Mouse (Mus musculus) stomach, embryonic 14.5 days (tissue): ENCODE measurements around the gene Txndc2. TPM values are rescaled to one million over a fixed set of nuclear protein-coding genes. Genes with fewer than 3 reads are reported as not detected.

ENCODE experiments used
- ATAC-seq: fragments of 200-750 bp; cut with Nextera tagmentation; 2 replicates; pipeline ENCODE4 v1.8.0; 2017; ENCODE audit warnings: low read depth, moderate TSS enrichment; ENCODE audit not compliant: insufficient number of reproducible peaks, insufficient read depth, low FRiP score
- H3K27ac ChIP-seq: fragments of 300-500 bp; sonication (generic); 2 replicates; pipeline ENCODE4 v1.5.1; 2014; ENCODE audit warnings: mild to moderate bottlenecking, low read length, moderate library complexity, mixed read lengths
- H3K27me3 ChIP-seq: fragments of 300-500 bp; sonication (generic); 2 replicates; pipeline ENCODE4 v1.6.1; 2014; ENCODE audit warnings: low read length, control low read depth, mixed read lengths; ENCODE audit not compliant: control insufficient read depth, insufficient read depth
- H3K36me3 ChIP-seq: fragments of 300-500 bp; sonication (generic); 2 replicates; pipeline ENCODE4 v1.6.1; 2014; ENCODE audit warnings: mild to moderate bottlenecking, control low read depth, low read length, moderate library complexity, mixed read lengths; ENCODE audit not compliant: control insufficient read depth, insufficient read depth
- H3K4me1 ChIP-seq: fragments of 300-500 bp; sonication (generic); 2 replicates; pipeline ENCODE4 v1.6.1; 2014; ENCODE audit warnings: low read length, control low read depth, mixed read lengths; ENCODE audit not compliant: control insufficient read depth, insufficient read depth
- H3K4me2 ChIP-seq: fragments of 300-500 bp; sonication (generic); replicated peaks from 2 replicates; pipeline ENCODE4 v1.6.1; 2014; ENCODE audit warnings: low read depth, low read length, control low read depth
- H3K4me3 ChIP-seq: fragments of 300-500 bp; sonication (generic); 2 replicates; pipeline ENCODE4 v1.5.1; 2014; ENCODE audit warnings: low read depth, low read length, control low read depth
- H3K9ac ChIP-seq: fragments of 300-500 bp; sonication (generic); replicated peaks from 2 replicates; pipeline ENCODE4 v1.6.1; 2014; ENCODE audit warnings: low read depth, mild to moderate bottlenecking, control low read depth, low read length, moderate library complexity, mixed read lengths
- H3K9me3 ChIP-seq: fragments of 300-500 bp; sonication (generic); 2 replicates; pipeline ENCODE4 v1.6.1; 2016; ENCODE audit warnings: low read depth, low read length, control low read depth; ENCODE audit not compliant: control insufficient read depth
- WGBS: fragments of 180-500 bp; shearing (Covaris S2); extraction: QIAGEN DNeasy Blood & Tissue Kit; methylation state at CpG from one replicate; pipeline ENCODE4 v1.1.7; 2014; 5-methylcytosine and 5-hydroxymethylcytosine counted together
- polyA plus RNA-seq: library from polyadenylated mRNA; unstranded; fragments of >200 nt; fragmentation: Nextera tagmentation; extraction: Ambion mirVana; gene quantifications from 2 replicates; pipeline ENCODE4 v1.2.1, GENCODE M21; 2014

The Txndc2 gene
- polyA plus RNA-seq, 1 experiment from 2014 or later: not detected

DNA sequence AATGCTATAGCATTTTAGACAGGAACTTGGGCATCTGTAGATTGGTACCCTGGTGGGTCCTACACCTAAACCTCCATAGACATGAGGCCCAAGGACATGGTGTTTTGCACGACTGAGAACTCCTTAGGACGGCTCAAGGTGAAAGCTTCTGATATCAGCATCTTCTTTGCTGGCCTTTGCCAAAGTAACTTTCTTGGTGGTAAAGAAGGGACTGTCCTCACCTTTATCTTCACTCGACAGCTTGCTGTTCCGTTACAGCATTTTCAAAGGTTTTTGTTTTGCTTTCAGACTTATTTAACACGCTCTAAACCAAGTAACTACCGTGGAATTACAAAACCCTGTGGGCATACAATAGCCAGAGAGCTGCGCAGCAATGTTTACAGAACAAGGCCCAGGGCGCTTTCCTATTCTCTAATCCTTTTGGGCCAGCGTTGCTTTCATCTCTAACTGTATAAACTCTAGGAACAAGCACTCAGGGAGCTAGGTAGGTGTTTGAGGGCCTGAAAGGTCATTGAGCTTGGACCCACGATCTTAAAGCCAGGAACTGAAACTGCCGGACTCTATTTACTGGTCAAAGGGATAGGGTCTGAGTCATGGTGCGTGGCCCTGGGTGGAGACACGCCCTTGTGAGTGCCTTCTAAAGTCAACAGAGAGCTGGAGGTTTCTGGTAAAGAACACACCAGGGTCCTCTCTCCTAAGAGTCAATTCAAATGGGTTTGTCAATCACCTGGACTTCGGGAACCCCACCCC lies 21.5 kb upstream of the Txndc2 start:
- Histone ChIP-seq H3K27me3 (no peaks in the 10 kb centered on the region), H3K9ac (no peak overlapping the region), H3K36me3 (no peaks in the 10 kb centered on the region), H3K4me3 (no peak overlapping the region), H3K4me2 (no peak overlapping the region), H3K9me3 (no peaks in the 10 kb centered on the region), H3K27ac (no peak overlapping the region), H3K4me1 (0 out of 2 replicates have a peak, but pooled peaks cover 5% of the 10 kb centered on the region)
- peak; percentile 83 for ATAC-seq
- WGBS: 73% methylated on average over 14 of the region's 14 CpGs

DNA sequence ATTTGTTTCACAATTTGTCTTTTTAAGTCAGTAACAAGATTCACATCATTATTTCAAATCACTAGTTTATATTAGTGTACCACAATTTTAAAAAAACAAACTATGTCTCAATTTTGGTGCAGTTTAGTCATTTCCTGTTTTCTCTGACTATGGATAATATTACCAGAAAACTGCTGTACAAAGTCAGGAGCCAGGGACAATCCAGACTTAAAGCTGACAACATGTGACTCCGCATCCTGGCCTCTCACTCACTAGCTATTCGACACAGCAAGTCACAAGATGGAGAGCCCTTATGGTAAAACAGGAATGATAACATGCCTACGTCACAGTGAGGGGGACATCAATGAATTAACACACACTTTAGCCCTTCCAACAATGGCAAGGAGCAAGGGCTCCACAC lies 20.7 kb upstream of the Txndc2 start:
- Histone ChIP-seq H3K36me3 (no peaks in the 10 kb centered on the region), H3K27ac (no peak overlapping the region), H3K4me3 (no peak overlapping the region), H3K4me1 (0 out of 2 replicates have a peak, but pooled peaks cover 5% of the 10 kb centered on the region), H3K9ac (no peak overlapping the region), H3K9me3 (no peaks in the 10 kb centered on the region), H3K27me3 (no peaks in the 10 kb centered on the region), H3K4me2 (no peak overlapping the region)
- WGBS: 83% methylated on average over 3 of the region's 3 CpGs
- no peak for ATAC-seq

DNA sequence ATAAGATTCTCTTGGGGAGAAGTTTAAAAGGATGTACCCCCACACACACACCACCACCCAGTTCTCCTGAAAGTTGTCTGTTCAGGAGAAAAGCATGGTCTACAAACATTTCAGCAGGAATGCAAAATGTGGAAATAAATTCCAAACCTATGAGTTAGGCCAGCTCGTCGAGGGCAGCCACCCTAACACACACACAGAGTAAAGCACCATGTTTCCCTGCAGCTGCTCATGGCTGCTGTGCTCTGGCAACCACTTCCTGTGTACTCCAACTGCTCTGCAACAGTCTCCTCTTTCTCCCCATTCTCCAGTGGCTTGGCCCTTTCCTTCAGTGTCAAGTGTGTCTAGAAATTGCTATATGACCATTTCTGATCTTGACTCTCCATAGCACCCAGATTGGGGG lies 16.4 kb upstream of the Txndc2 start:
- no peak for ATAC-seq
- H3K27ac ChIP-seq: no peak overlapping the region
- H3K27me3 ChIP-seq: no peaks in the 10 kb centered on the region
- H3K36me3 ChIP-seq: no peaks in the 10 kb centered on the region
- no peaks in the 10 kb centered on the region for H3K9me3 ChIP-seq
- WGBS: 66% methylated on average over 2 of the region's 2 CpGs
- no peak overlapping the region for H3K4me3 ChIP-seq
- no peak overlapping the region for H3K4me2 ChIP-seq
- H3K4me1 ChIP-seq: no peaks in the 10 kb centered on the region
- H3K9ac ChIP-seq: no peak overlapping the region

DNA sequence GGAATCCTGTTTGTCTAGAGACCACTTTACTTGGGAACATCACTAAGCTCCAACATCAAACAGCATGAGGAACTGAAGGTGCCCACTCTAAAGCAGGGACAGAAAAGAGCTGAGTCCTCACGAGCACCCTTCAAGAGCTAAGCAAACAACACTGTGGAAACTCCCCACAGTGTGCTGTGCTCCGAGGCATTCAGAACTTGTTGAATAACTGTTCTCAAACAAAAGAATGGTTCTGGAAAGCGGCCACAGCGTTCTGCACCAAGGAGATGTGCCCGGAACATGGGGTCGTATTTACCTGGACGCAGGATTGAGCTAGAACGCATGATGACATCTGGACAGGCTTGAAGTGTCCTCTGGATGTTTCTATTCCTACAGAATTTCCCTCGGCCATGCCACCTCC lies 16.0 kb upstream of the Txndc2 start:
- 86% methylated on average over 9 of the region's 9 CpGs for WGBS
- Histone ChIP-seq H3K9me3 (no peaks in the 10 kb centered on the region), H3K27me3 (no peaks in the 10 kb centered on the region), H3K9ac (no peak overlapping the region), H3K4me3 (no peak overlapping the region), H3K36me3 (no peaks in the 10 kb centered on the region), H3K27ac (no peak overlapping the region), H3K4me1 (no peaks in the 10 kb centered on the region), H3K4me2 (no peak overlapping the region)
- no peak for ATAC-seq

DNA sequence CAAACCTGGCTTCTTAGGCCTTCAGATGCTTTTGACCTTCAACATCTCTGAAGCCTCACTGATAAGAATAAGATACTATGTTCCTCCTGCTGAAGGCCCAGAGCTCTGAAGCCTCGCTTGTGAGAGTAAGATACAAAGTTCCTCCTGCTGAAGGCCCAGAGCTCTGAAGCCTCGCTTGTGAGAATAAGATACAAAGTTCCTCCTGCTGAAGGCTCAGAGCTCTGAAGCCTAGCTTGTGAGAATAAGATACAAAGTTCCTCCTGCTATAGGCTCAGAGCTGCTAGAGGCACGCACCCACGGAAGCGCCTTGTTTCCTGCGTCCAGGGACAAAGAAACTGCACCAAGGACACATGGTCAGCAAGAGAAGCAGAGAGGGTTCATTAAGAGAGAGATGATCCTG lies 14.8 kb upstream of the Txndc2 start:
- Histone ChIP-seq H3K36me3 (no peaks in the 10 kb centered on the region), H3K4me3 (no peak overlapping the region), H3K9me3 (no peaks in the 10 kb centered on the region), H3K27me3 (no peaks in the 10 kb centered on the region), H3K9ac (no peak overlapping the region), H3K27ac (no peak overlapping the region), H3K4me2 (no peak overlapping the region), H3K4me1 (no peaks in the 10 kb centered on the region)
- no peak for ATAC-seq
- WGBS: 92% methylated on average over 6 of the region's 6 CpGs

DNA sequence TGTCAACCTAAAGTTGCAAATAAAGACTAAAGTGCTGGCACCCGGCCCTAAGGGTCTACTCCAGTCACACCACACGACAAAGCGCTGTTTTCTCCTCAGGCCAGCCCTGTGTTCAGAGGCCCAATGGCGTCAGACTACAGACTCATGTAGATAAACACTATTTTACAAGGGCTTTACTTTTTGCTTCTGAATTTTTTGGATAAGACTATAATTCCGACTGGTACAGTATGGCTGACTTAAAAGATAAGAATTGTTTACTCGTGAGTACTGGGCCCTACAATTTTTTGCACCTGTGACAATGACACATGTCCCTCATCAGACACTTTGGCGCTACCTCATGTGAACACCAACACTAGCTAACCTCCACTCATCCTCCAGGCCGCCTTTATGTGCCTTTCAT lies 14.1 kb upstream of the Txndc2 start:
- WGBS: 84% methylated on average over 8 of the region's 8 CpGs
- H3K27me3 ChIP-seq: no peaks in the 10 kb centered on the region
- H3K4me3 ChIP-seq: no peak overlapping the region
- H3K9ac ChIP-seq: no peak overlapping the region
- no peaks in the 10 kb centered on the region for H3K9me3 ChIP-seq
- H3K4me1 ChIP-seq: no peaks in the 10 kb centered on the region
- ATAC-seq: no peak
- H3K36me3 ChIP-seq: no peaks in the 10 kb centered on the region
- H3K27ac ChIP-seq: no peak overlapping the region
- no peak overlapping the region for H3K4me2 ChIP-seq

DNA sequence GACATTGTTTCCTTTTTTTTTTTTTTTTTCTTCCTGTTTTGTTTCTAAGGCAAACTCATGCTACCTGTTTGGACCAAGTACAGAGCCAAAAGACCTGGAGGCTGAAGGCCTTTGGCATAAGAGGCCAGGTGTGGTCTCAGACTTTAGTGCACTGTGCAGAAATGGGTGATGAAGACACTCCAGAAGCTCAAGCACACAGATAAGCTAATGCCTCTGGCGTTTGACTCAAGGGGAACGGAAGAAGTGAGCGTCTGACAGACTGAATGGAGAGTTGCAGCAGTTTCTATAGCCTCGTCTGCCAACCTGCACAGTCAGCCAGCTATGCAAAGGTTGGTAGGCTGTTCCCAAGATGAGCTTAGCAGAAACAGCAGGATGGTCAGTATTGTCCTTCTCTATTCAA lies 13.6 kb upstream of the Txndc2 start:
- Histone ChIP-seq H3K27me3 (no peaks in the 10 kb centered on the region), H3K4me2 (no peak overlapping the region), H3K9ac (no peak overlapping the region), H3K9me3 (no peaks in the 10 kb centered on the region), H3K36me3 (no peaks in the 10 kb centered on the region), H3K4me1 (no peaks in the 10 kb centered on the region), H3K27ac (no peak overlapping the region), H3K4me3 (no peak overlapping the region)
- ATAC-seq: no peak
- 84% methylated on average over 4 of the region's 4 CpGs for WGBS

DNA sequence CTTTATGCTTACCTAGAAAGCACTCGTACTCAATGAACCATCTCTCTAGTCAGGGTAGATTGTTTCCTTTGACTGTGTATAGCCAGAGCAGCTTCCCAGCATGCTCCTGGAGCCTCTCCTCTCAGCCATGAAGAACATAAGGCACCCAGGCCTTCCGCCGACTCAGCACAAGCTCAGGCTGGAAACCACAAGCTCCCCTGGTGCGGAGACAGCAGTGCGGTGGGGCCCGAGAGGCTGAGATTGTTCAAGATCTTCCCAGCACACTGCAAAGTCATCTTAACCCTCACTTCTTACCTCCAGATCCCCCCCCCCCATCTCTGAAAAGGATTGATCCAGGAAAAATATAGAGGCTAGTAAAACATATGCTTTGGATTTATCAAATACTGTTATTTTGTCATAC lies 8.6 kb upstream of the Txndc2 start:
- no peaks in the 10 kb centered on the region for H3K27me3 ChIP-seq
- no peak overlapping the region for H3K4me2 ChIP-seq
- WGBS: 88% methylated on average over 6 of the region's 6 CpGs
- H3K9ac ChIP-seq: no peak overlapping the region
- no peaks in the 10 kb centered on the region for H3K4me1 ChIP-seq
- H3K27ac ChIP-seq: no peak overlapping the region
- H3K36me3 ChIP-seq: no peaks in the 10 kb centered on the region
- H3K4me3 ChIP-seq: no peak overlapping the region
- no peaks in the 10 kb centered on the region for H3K9me3 ChIP-seq
- ATAC-seq: no peak

DNA sequence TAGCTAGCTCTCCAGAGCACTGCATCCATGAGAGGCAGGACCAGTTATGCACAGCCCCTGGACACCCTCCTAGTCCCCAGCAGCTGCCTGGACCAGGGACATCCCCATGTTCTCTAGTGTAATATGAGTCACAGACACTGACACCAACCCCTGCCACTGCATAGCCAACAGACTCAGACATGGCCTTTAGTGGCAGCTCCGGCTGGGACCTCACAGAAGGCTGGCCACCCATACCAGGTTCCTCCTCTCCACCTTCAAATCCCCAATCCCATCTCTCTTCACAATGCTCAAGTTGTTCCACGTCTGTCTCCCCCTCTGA lies 7.2 kb upstream of the Txndc2 start:
- no peak overlapping the region for H3K4me3 ChIP-seq
- no peak for ATAC-seq

More for the DNA sequence above, 7.2 kb upstream of the Txndc2 start:
- Histone ChIP-seq H3K27me3 (no peaks in the 10 kb centered on the region), H3K9ac (no peak overlapping the region), H3K9me3 (no peaks in the 10 kb centered on the region), H3K4me2 (no peak overlapping the region), H3K27ac (no peak overlapping the region), H3K4me1 (no peaks in the 10 kb centered on the region), H3K36me3 (no peaks in the 10 kb centered on the region)
- WGBS: 90% methylated on average over 2 of the region's 2 CpGs
